8 mouse cellular contexts compared by ENCODE assay signal in genomic region chr6:71707511-71708501, GRCm38 (mm10). TPM values are rescaled to one million over a fixed set of nuclear protein-coding genes. Genes with fewer than 3 reads are reported as not detected.
A peak's percentile ranks its signal among the peaks of the same experiment; 100 is the strongest.
DNase-seq lines count a peak whose midpoint lies in the region; ATAC-seq and TF ChIP-seq lines count a peak whose summit lies in the region.

Gene Reep1 (plus strand): TSS chr6:71707561.

- no peak for DNase-seq in Patski (ENCODE audit: low read depth, low spot score)
- peak; percentile 71 to 82 for DNase-seq in heart, postnatal 10 days
- DNase-seq in layer of hippocampus, adult 9-11 months: peak; percentile 48
- peak; percentile 57 to 75 for DNase-seq in right cerebral cortex, adult 2 months (ENCODE audit: low spot score in 2 of 2)
- DNase-seq in B cell, adult 2 months: no peak

- peaks cover 41% of the 10 kb centered on the region for H3K27me3 ChIP-seq in Patski
- H3K27me3 ChIP-seq in forebrain, embryonic 15.5 days: no peaks in the 10 kb centered on the region
- H3K27me3 ChIP-seq in lung, embryonic 15.5 days: peaks cover 21% of the 10 kb centered on the region

- ATAC-seq in Patski: peak; percentile 26
- ATAC-seq in cerebellum, adult (ENCODE audit: insufficient number of reproducible peaks, low FRiP score, low TSS enrichment): peak; percentile 89
- ATAC-seq in forebrain, embryonic 15.5 days (replicated peaks): peak; percentile 91
- ATAC-seq in lung, embryonic 15.5 days (ENCODE audit: borderline replicate concordance, extremely low read depth, low FRiP score, low TSS enrichment): peak; percentile 91

- H3K4me3 ChIP-seq in forebrain, embryonic 15.5 days: peak within 1 kb of the TSS; percentile 76
- H3K4me3 ChIP-seq in lung, embryonic 15.5 days: peak within 1 kb of the TSS; percentile 63

- no peaks in the 10 kb centered on the region for H3K36me3 ChIP-seq in forebrain, embryonic 15.5 days
- H3K36me3 ChIP-seq in lung, embryonic 15.5 days: no peaks in the 10 kb centered on the region

- CTCF ChIA-PET in Patski (lab: Charles Lee): interaction anchor here (1.3 kb wide), 1 partner anchor 15 kb away, joined by 3 read pairs; no protein-coding TSS in a partner anchor

- in situ Hi-C loops in Patski (cut with MboI; ENCODE audit: low pct_unique_long_range_greater_than_20kb): no loop called here

- no peak for TF ChIP-seq CTCF in Patski (IDR thresholded peaks at IDR 0.05)

- peak within 1 kb of the TSS; percentile 74 for H3K4me2 ChIP-seq in forebrain, embryonic 15.5 days (replicated peaks)
- peak within 1 kb of the TSS; percentile 98 for H3K4me2 ChIP-seq in lung, embryonic 15.5 days

- POLR2A ChIA-PET in Patski (lab: Charles Lee): interaction anchor here (0.6 kb wide), 1 partner anchor 13 kb away, joined by 3 read pairs; no protein-coding TSS in a partner anchor

- intact Hi-C loops in heart, postnatal 10 days (cut with DNase I): loop anchor here (5.0 kb wide), 1 partner anchor 49 kb away; no protein-coding TSS in a partner anchor

- H3K9me3 ChIP-seq in forebrain, embryonic 15.5 days: no peaks in the 10 kb centered on the region
- no peaks in the 10 kb centered on the region for H3K9me3 ChIP-seq in lung, embryonic 15.5 days

- peaks cover 17% of the 10 kb centered on the region for H3K4me1 ChIP-seq in forebrain, embryonic 15.5 days
- peaks cover 7% of the 10 kb centered on the region; the same call in 1 of the 2 replicates for H3K4me1 ChIP-seq in lung, embryonic 15.5 days

- peak within 1 kb of the TSS; percentile 93 for H3K9ac ChIP-seq in forebrain, embryonic 15.5 days (replicated peaks)
- peak within 1 kb of the TSS; percentile 57 for H3K9ac ChIP-seq in lung, embryonic 15.5 days

- WGBS in forebrain, embryonic 15.5 days: under 1% methylated on average over 86 of the region's 91 CpGs
- WGBS in lung, embryonic 15.5 days: under 1% methylated on average over 83 of the region's 91 CpGs

- H3K27ac ChIP-seq in forebrain, embryonic 15.5 days (replicated peaks): peak within 1 kb of the TSS; percentile 90
- H3K27ac ChIP-seq in lung, embryonic 15.5 days: 0 out of 2 replicates have a peak within 1 kb of the TSS, but pooled peaks have one; percentile 9

RNA-seq across cellular contexts. Expression of gene Reep1, which starts in this region (rescaled TPM):
- polyA plus RNA-seq in Patski (2021): 2.0 TPM
- polyA plus RNA-seq in forebrain, embryonic 15.5 days (2015; fragmentation: Nextera tagmentation; extraction: Ambion mirVana): 182 and 188 TPM in 2 replicates
- 10 to 100 TPM; 20.1 to 21.7 TPM for total RNA-seq in heart, postnatal 10 days (2021)
- polyA plus RNA-seq in lung, embryonic 15.5 days (2015; fragmentation: Nextera tagmentation; extraction: Ambion mirVana): 17.4 and 18.1 TPM in 2 replicates

Comparison
In these comparisons a context has a peak if more than half of its experiments do, and no peak if none do; other contexts are left out.
1. ATAC-seq: peak in every context shown above with its lines; median percentile 91 in forebrain, embryonic 15.5 days; 91 in lung, embryonic 15.5 days; 89 in cerebellum, adult; 26 in Patski.
2. DNase-seq: peak in heart, postnatal 10 days (2 of 2), layer of hippocampus, adult 9-11 months (single experiment) and right cerebral cortex, adult 2 months (2 of 2); none in Patski (single experiment) and B cell, adult 2 months (0 of 2).